Mouse (Mus musculus) splenic B cell, adult 2 months (primary cell): ENCODE data around the gene Irs2.

Experiments
- DNase-seq: peaks from one replicate; pipeline ENCODE4 v3.0.0-alpha.2; 2011; ENCODE audit warnings: low read depth, low spot score
- H3K27me3 ChIP-seq: 2 replicates; pipeline ENCODE4 v1.6.1; 2012; ENCODE audit warnings: mild to moderate bottlenecking, low read length, moderate library complexity, mixed read lengths; ENCODE audit not compliant: control insufficient read depth, poor library complexity, insufficient read depth, severe bottlenecking
- H3K36me3 ChIP-seq: 2 replicates; pipeline ENCODE4 v1.6.1; 2012; ENCODE audit warnings: mild to moderate bottlenecking, low read length, moderate library complexity, mixed read lengths; ENCODE audit not compliant: control insufficient read depth, poor library complexity, insufficient read depth, severe bottlenecking

The Irs2 gene

DNA sequence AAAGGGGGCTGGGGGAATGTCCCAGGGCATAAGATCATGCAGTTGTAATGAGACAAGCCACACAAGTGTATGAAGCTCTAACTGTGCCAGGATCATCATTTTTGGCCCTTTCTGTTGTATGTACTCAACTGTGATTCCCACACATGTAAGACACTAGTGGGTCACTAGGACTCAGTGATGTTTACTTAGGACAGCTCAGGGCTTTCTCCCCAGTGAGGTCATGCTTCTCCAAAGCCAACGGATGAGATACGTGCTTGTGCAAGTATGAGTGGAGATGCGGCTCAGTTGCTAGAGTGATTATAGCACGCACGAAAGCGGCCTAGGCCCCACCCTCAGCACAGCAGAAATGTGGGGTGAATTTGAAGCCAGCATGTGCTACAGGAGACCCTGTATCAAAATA is 27.4 kb downstream of the Irs2 start:
- Histone ChIP-seq H3K36me3 (0 out of 2 replicates have a peak, but pooled peaks cover under 1% of the 10 kb centered on the region), H3K27me3 (no peaks in the 10 kb centered on the region)
- DNase-seq: peak; percentile 33

DNA sequence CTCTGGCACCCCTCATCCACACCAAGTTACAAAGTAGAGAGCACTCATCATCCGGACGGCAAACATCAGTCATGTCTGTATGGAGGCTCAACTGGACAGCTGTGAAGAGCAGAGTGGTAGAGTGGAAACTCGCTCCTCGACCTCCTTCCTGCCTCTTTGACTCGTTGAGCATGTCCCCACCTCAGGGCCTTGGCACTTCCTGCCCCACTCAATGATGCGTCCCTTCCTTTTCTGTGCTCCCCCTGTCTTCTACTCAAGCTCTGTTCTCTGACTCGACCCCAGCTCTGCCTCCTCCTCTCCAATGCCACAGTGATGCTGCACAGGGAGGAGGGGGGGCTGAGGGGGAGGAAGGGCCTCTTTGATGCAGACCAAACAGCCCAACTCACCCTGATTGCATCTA is 28.3 kb downstream of the Irs2 start:
- Histone ChIP-seq H3K27me3 (no peaks in the 10 kb centered on the region), H3K36me3 (no peaks in the 10 kb centered on the region)
- DNase-seq: peak; percentile 64

GRCm38 (mm10) chr8:10979196-10979794 is 29.0 kb downstream of the Irs2 start:
- Histone ChIP-seq H3K36me3 (no peaks in the 10 kb centered on the region), H3K27me3 (no peaks in the 10 kb centered on the region)
- no peak for DNase-seq

DNA sequence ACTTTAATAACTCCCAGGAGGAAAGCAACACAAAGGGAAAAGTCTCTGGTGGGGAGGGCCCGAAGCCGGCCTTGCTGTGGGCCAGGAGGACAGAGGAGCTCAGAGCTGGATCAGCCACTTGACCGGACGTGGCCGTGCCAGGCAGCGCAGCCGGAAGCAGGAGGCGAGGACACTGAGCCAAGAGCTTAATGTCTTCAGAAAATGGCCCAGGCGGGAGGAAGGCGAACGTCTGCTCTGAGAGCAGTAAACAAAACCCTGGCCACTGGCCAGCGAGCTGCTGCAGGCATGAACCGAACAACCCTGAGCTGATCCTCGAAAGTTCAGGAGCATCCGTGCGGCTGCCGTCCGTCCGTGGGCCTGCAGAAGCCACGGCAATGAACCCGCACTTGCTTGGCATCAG is 29.9 kb downstream of the Irs2 start:
- no peak for DNase-seq
- Histone ChIP-seq H3K36me3 (no peaks in the 10 kb centered on the region), H3K27me3 (no peaks in the 10 kb centered on the region)

GRCm38 (mm10) chr8:10977742-10978376 is 30.4 kb downstream of the Irs2 start:
- Histone ChIP-seq H3K36me3 (no peaks in the 10 kb centered on the region), H3K27me3 (no peaks in the 10 kb centered on the region)
- no peak for DNase-seq

GRCm38 (mm10) chr8:10974659-10975058 is 33.6 kb downstream of the Irs2 start:
- no peak for DNase-seq
- H3K27me3 ChIP-seq: no peaks in the 10 kb centered on the region
- no peaks in the 10 kb centered on the region for H3K36me3 ChIP-seq

DNA sequence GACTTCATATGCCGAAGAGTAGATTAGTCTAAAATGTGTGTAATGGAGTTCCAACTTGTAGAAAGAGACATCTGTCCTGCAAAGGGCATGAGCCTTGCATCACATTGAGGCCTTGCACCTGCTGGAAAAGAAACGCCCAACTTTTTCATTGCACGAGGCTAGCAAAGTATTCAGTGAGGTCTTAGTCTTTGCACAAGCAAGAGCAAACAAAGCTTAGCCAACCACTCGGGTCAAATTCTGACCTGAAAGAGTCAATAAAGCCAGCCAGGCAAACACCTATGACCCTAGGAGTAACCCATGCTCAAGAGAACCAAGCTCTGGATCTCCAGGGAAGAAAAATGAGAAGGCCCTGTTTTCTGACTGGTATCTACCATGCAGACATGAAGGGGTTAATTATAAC is 34.1 kb downstream of the Irs2 start:
- H3K36me3 ChIP-seq: no peaks in the 10 kb centered on the region
- no peak for DNase-seq

GRCm38 (mm10) chr8:10972851-10973452 is 35.3 kb downstream of the Irs2 start:
- Histone ChIP-seq H3K36me3 (no peaks in the 10 kb centered on the region), H3K27me3 (no peaks in the 10 kb centered on the region)
- no peak for DNase-seq

More for the DNA sequence above, 34.1 kb downstream of the Irs2 start:
- no peaks in the 10 kb centered on the region for H3K27me3 ChIP-seq

DNA sequence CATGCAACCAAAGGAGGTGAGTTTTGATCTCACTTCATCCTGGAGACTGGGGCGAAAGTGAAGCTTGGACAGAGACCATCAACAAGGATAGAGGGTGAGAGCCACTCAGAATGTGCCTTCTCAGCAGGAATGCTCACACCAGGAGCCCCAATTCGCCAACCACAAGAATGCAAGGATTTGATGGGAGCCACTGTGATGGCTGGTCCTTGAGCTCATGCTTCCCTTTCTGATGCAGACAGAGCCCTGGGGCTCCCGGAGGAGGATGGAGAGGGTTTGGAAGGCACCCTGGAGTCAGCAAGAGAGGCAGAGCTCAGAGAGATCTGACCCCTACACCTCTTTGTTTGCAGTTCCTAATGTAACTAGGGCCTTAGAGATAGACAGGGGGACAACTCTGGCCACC is 36.3 kb downstream of the Irs2 start:
- no peak for DNase-seq
- no peaks in the 10 kb centered on the region for H3K36me3 ChIP-seq
- H3K27me3 ChIP-seq: no peaks in the 10 kb centered on the region

DNA sequence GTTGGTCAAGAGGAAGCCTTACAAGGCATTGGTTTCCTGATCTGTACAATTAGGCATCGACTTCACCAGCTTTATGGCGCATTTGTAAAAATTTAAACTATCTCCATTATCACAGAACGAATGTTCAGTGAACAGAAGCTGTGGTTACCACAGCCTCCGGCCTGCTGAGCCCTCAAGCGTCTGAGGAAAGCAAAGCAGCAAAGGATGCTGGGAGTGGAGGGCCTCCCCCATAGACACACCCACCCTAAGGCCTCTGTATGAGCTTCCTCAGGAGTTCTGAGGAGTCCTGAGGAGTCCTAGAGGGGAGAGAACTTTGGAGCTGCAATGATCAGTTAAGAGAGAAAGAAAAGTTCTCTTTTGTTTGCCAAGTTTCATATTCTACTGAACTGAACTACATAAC is 36.7 kb downstream of the Irs2 start:
- DNase-seq: peak; percentile 51

GRCm38 (mm10) chr8:10970496-10971456 is 37.5 kb downstream of the Irs2 start:
- no peaks in the 10 kb centered on the region for H3K36me3 ChIP-seq
- no peaks in the 10 kb centered on the region for H3K27me3 ChIP-seq
- DNase-seq: no peak

More for the DNA sequence above, 36.7 kb downstream of the Irs2 start:
- Histone ChIP-seq H3K36me3 (no peaks in the 10 kb centered on the region), H3K27me3 (no peaks in the 10 kb centered on the region)

DNA sequence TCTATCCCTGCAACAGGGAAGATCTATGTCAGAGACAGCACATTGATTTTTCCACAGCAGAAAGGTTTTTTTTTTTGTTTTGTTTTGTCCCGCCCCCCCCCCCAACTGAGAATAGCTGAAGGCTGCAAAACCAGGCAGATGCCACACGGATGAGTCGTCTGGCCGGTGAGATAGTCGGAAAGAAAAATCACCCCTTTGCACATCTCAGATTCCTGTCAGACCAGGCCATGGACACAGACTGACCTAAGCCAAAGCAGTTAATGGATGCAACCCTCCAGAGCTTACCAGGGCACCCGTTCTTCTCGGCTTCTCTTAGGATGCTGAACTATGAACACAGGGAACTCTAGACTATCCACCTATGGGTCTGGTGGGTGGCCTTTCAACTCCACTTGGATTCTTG is 39.6 kb downstream of the Irs2 start:
- no peak for DNase-seq
- H3K36me3 ChIP-seq: no peaks in the 10 kb centered on the region

DNA sequence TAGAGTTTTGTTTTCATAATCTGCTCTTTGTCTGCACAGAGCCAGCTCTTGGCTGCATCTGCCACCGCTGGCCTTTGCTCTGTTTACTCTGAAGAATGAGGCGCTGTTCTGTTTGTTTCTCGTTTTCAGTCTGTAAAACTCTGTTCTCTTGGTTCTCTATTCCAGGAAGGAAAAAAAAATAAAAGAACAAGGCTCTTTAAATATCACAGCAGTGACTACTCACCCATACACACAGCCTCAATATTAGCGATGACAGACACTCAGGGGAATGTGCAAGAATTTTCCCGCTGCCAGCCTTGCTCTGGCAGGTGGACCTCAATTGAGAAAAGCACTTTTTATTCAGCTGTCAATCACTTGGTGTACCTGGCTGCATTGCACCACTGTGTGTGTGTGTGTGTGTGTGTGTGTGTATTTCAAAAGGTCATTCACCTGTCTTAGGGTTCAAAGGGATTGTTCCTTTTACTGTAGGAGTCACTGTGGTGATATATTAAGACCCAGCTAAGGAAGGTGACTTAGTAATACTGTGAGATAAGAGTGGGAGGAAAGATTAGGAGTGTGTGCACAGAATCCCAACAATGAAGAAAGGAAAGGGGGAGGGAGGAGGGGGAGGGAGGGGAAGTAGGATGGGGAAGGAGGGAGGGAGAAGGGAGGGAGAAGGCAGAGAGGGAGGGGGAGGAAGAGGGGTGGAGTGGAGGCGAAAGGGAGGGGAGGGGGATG is 42.7 kb downstream of the Irs2 start:
- no peaks in the 10 kb centered on the region for H3K27me3 ChIP-seq
- DNase-seq: no peak

More for the DNA sequence above, 39.6 kb downstream of the Irs2 start:
- no peaks in the 10 kb centered on the region for H3K27me3 ChIP-seq

DNA sequence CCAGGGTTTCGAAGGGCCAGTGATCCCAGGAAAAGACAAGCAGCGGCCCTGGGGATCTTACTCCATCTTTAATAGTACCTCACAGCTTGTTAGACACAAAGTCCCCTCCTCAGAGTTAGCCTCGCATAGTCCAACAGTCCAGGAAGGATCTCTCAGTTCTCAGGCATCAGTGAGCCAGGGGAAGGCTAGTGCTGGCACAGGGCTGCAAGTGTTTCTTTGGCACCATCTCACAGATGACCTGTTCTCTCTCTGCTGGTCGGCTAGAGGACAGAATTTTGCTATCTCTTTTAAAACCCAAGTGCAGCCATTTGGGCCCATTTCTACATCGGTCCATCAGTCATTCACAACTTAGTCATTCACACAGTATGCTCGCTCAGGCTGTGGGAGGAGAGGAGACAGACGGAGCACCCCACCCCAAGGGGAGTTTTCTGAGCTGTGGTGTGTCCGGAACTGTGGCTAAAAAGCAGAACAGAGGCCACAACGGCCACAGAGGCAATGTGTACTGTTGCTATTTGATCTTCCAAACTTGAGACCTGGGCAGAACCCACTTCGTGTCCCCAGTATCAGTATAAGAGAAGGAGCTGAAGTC is 43.7 kb downstream of the Irs2 start:
- H3K27me3 ChIP-seq: no peaks in the 10 kb centered on the region
- no peak for DNase-seq
- no peaks in the 10 kb centered on the region for H3K36me3 ChIP-seq

More for the DNA sequence above, 42.7 kb downstream of the Irs2 start:
- no peaks in the 10 kb centered on the region for H3K36me3 ChIP-seq
